8 mouse cellular contexts compared by ENCODE assay signal in the genomic region with DNA sequence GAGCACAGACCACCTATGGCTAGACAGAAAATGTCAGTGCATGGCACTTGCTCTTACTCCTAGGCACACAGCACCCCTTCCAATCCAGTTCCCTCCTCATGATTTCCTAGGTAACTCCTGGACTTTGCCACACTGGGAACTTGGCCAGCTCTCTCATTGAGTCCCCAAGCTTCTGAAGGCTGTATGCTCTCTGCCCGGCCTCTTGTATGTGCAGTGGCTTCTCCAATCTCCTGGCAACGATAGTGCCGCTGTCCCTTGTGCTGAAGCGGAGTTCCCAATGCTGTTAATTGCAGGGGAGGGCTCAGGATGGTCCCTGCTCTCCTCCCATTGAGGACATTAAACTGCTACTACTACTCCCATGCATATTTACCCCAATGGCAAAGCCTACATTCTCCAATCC. TPM values are rescaled to one million over a fixed set of nuclear protein-coding genes. Genes with fewer than 3 reads are reported as not detected.
DNase-seq lines count a peak whose midpoint lies in the region; ATAC-seq and TF ChIP-seq lines count a peak whose summit lies in the region.

No protein-coding gene starts in this region.

- no peaks in the 10 kb centered on the region for H3K27me3 ChIP-seq in heart, postnatal 0 days (ENCODE audit: control insufficient read depth, insufficient read depth, low read length)
- no peaks in the 10 kb centered on the region for H3K27me3 ChIP-seq in heart, adult 2 months (ENCODE audit: control insufficient read depth, insufficient read depth, low read length)

- no peak for TF ChIP-seq CTCF in heart, postnatal 0 days (IDR thresholded peaks at IDR 0.05; ENCODE audit: low read depth)
- TF ChIP-seq CTCF in heart, adult 2 months (IDR thresholded peaks at IDR 0.05) = no peak

- WGBS in heart, postnatal 0 days = 8% methylated on average over 4 of the region's 4 CpGs
- WGBS in heart, adult 2 months = 10% methylated on average over 4 of the region's 4 CpGs

- 0 out of 2 replicates have a peak, but pooled peaks have one; percentile 25 for ATAC-seq in heart, postnatal 0 days (ENCODE audit: insufficient read depth, low read depth)

- H3K36me3 ChIP-seq in heart, postnatal 0 days (replicated peaks; ENCODE audit: control insufficient read depth, insufficient read depth, low read length) = peaks cover 38% of the 10 kb centered on the region
- H3K36me3 ChIP-seq in heart, adult 2 months (ENCODE audit: control insufficient read depth, insufficient read depth, low read length) = no peaks in the 10 kb centered on the region

- no peaks in the 10 kb centered on the region for H3K79me2 ChIP-seq in heart, adult 2 months (replicated peaks; ENCODE audit: control insufficient read depth, insufficient read depth, low read length)

- peak; percentile 52 for DNase-seq in heart, postnatal 0 days (ENCODE audit: low spot score)
- no peak for DNase-seq in heart, adult 2 months
- peak; percentile 29 for DNase-seq in right cerebral cortex, postnatal 14 days
- no peak for DNase-seq in right cerebral cortex, postnatal 25 days
- DNase-seq in kidney, postnatal 10 days = peak; percentile 84
- DNase-seq in retina, postnatal 1 day = peak; percentile 31
- DNase-seq in natural killer cell, adult 2 months (ENCODE audit: low spot score in 2 of 2) = no peak
- DNase-seq in layer of hippocampus, adult 18-20 months (ENCODE audit: low spot score in 2 of 2) = no peak

- intact Hi-C loops in heart, adult 2 months (cut with DNase I) = no loop called here

- H3K4me3 ChIP-seq in heart, postnatal 0 days (ENCODE audit: low read depth, low read length) = no peak overlapping the region
- H3K4me3 ChIP-seq in heart, adult 2 months = no peak overlapping the region

- H3K9me3 ChIP-seq in heart, postnatal 0 days (replicated peaks; ENCODE audit: control insufficient read depth, low read length) = no peaks in the 10 kb centered on the region

- H3K4me1 ChIP-seq in heart, postnatal 0 days (ENCODE audit: control insufficient read depth, insufficient read depth) = peaks cover 16% of the 10 kb centered on the region; the same call in 1 of the 2 replicates
- peaks cover 1% of the 10 kb centered on the region; the same call in 1 of the 2 replicates for H3K4me1 ChIP-seq in heart, adult 2 months (ENCODE audit: control insufficient read depth, insufficient read depth, low read length)

- H3K4me2 ChIP-seq in heart, postnatal 0 days (ENCODE audit: low read depth, low read length) = no peak overlapping the region

- no peak overlapping the region for H3K27ac ChIP-seq in heart, postnatal 0 days (ENCODE audit: low read depth)
- no peak overlapping the region for H3K27ac ChIP-seq in heart, adult 2 months

- no peak overlapping the region for H3K9ac ChIP-seq in heart, postnatal 0 days (replicated peaks; ENCODE audit: low read depth, low read length)
- no peak overlapping the region for H3K9ac ChIP-seq in heart, adult 2 months (ENCODE audit: low read depth, low read length)

- TF ChIP-seq POLR2A in heart, adult 2 months (IDR thresholded peaks at IDR 0.05; ENCODE audit: insufficient read depth, low read depth, low read length) = no peak

- no peak for TF ChIP-seq EP300 in heart, postnatal 0 days (IDR thresholded peaks at IDR 0.05; ENCODE audit: low read depth)
- TF ChIP-seq EP300 in heart, adult 2 months (IDR thresholded peaks at IDR 0.05; ENCODE audit: insufficient read depth, low read depth, low read length) = no peak

RNA-seq across cellular contexts. Expression of a gene that starts 3.7 kb away (rescaled TPM):
- total RNA-seq in heart, postnatal 0 days (2014; rRNA removed; ENCODE audit: low replicate concordance) = 34.3 and 39.7 TPM in 2 replicates
- polyA plus RNA-seq in heart, postnatal 0 days (2015; fragmentation: Nextera tagmentation; extraction: Ambion mirVana) = 15.5 and 15.6 TPM in 2 replicates
- 1 to 10 TPM; 8.3 to 8.5 TPM for total RNA-seq in heart, adult 2 months (2021)
- 19.2 and 20.8 TPM in 2 replicates for polyA plus RNA-seq in heart, adult 2 months (2012; rRNA removed)
- total RNA-seq in layer of hippocampus, adult 18-20 months (2021) = 10 to 100 TPM; 26.0 to 36.4 TPM

RNA-seq across cellular contexts. Expression of a gene that starts 16.8 kb away (rescaled TPM):
- total RNA-seq in heart, postnatal 0 days (2014; rRNA removed; ENCODE audit: low replicate concordance) = 78.3 and 95.8 TPM in 2 replicates
- 56.8 and 61.1 TPM in 2 replicates for polyA plus RNA-seq in heart, postnatal 0 days (2015; fragmentation: Nextera tagmentation; extraction: Ambion mirVana)
- 10 to 100 TPM; 63.9 to 64.8 TPM for total RNA-seq in heart, adult 2 months (2021)
- polyA plus RNA-seq in heart, adult 2 months (2012; rRNA removed) = 52.1 and 68.2 TPM in 2 replicates
- total RNA-seq in layer of hippocampus, adult 18-20 months (2021) = 10 to 100 TPM; 59.8 to 59.9 TPM

RNA-seq across cellular contexts. Expression of a gene that starts 40.3 kb away (rescaled TPM):
- total RNA-seq in heart, postnatal 0 days (2014; rRNA removed; ENCODE audit: low replicate concordance) = 34.7 and 37.3 TPM in 2 replicates
- 53.6 and 58.4 TPM in 2 replicates for polyA plus RNA-seq in heart, postnatal 0 days (2015; fragmentation: Nextera tagmentation; extraction: Ambion mirVana)
- 10 to 100 TPM; 27.7 to 29.0 TPM for total RNA-seq in heart, adult 2 months (2021)
- 22.6 and 29.0 TPM in 2 replicates for polyA plus RNA-seq in heart, adult 2 months (2012; rRNA removed)
- 100 to 1,000 TPM in 1 of 2 experiments, 10 to 100 TPM in 1; 99.2 to 101 TPM for total RNA-seq in layer of hippocampus, adult 18-20 months (2021)

Comparison
In these comparisons a context has a peak if more than half of its experiments do, and no peak if none do; other contexts are left out.
1. DNase-seq: peak in heart, postnatal 0 days (single experiment), right cerebral cortex, postnatal 14 days (single experiment), kidney, postnatal 10 days (single experiment) and retina, postnatal 1 day (single experiment); none in heart, adult 2 months (0 of 2), right cerebral cortex, postnatal 25 days (single experiment), natural killer cell, adult 2 months (0 of 2) and layer of hippocampus, adult 18-20 months (0 of 2).